Mouse (Mus musculus): Measurements from ENCODE around the gene Caly.

DNA sequence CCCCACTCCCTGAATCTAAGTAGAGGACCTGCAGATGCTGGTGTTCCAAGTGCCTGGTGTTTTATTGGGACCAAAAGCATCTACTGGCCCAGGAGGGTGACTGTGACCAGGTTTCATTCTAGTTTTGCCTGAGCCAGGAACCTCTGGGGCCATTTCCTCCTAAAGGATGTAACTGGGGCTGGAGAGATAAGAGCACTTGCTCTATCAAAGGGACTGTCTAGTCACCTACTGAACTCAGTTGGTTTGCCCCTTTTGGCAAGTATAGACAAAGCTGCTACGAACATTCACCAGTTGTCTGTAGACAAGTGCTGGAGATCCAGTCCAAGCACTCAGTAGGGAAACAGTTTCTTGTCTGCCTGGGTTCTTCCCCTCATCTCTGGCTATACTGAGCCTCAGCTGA, 16.1 kb upstream of the Caly start:
- TF ChIP-seq POLR2A (IDR thresholded peaks at IDR 0.05; ENCODE audit: control insufficient read depth, extremely low read depth, insufficient read depth, low read length, poor library complexity) (no peak), CTCF (IDR thresholded peaks at IDR 0.05; ENCODE audit: borderline replicate concordance, control insufficient read depth, extremely low read depth, insufficient read depth, low read length, poor library complexity) (no peak)

Measured in thymus, adult 2 months (tissue).